Mouse (Mus musculus) intestine, embryonic 16.5 days (tissue): ENCODE measurements around the gene Olfr978. TPM values are rescaled to one million over a fixed set of nuclear protein-coding genes. Genes with fewer than 3 reads are reported as not detected.
A peak's percentile ranks its signal among the peaks of the same experiment; 100 is the strongest.
"Not testable (repeated sequence)": the region's sequence is repeated elsewhere in the genome, so short reads cannot be mapped to it uniquely, and the experiment has no call there.

Experiments
- ATAC-seq: fragments of 200-750 bp; cut with Nextera tagmentation; 2 replicates; pipeline ENCODE4 v1.8.0; 2017; ENCODE audit warnings: moderate TSS enrichment, moderate library complexity
- H3K27ac ChIP-seq: fragments of 300-500 bp; sonication (generic); 2 replicates; pipeline ENCODE4 v1.5.1; 2014; ENCODE audit warnings: mild to moderate bottlenecking, low read length
- H3K27me3 ChIP-seq: fragments of 300-500 bp; sonication (generic); replicated peaks from 2 replicates; pipeline ENCODE4 v1.6.1; 2014; ENCODE audit warnings: low read length, control low read depth, mixed read lengths; ENCODE audit not compliant: control insufficient read depth, insufficient read depth
- H3K36me3 ChIP-seq: fragments of 300-500 bp; sonication (generic); 2 replicates; pipeline ENCODE4 v1.6.1; 2014; ENCODE audit warnings: low read length, control low read depth; ENCODE audit not compliant: control insufficient read depth, insufficient read depth
- H3K4me1 ChIP-seq: fragments of 300-500 bp; sonication (generic); 2 replicates; pipeline ENCODE4 v1.6.1; 2014; ENCODE audit warnings: low read length, control low read depth, mixed read lengths; ENCODE audit not compliant: control insufficient read depth, insufficient read depth
- H3K4me2 ChIP-seq: fragments of 300-500 bp; sonication (generic); 2 replicates; pipeline ENCODE4 v1.6.1; 2014; ENCODE audit warnings: low read depth, low read length, control low read depth
- H3K4me3 ChIP-seq: fragments of 300-500 bp; sonication (generic); 2 replicates; pipeline ENCODE4 v1.5.1; 2014; ENCODE audit warnings: mild to moderate bottlenecking, low read length
- H3K9ac ChIP-seq: fragments of 300-500 bp; sonication (generic); 2 replicates; pipeline ENCODE4 v1.6.1; 2014; ENCODE audit warnings: low read depth, low read length
- H3K9me3 ChIP-seq: fragments of 300-500 bp; sonication (generic); 2 replicates; pipeline ENCODE4 v1.6.1; 2016; ENCODE audit warnings: low read length, control low read depth; ENCODE audit not compliant: control insufficient read depth
- WGBS: fragments of 180-500 bp; shearing (Covaris S2); extraction: QIAGEN DNeasy Blood & Tissue Kit; methylation state at CpG from one replicate; pipeline ENCODE4 v1.1.7; 2014; 5-methylcytosine and 5-hydroxymethylcytosine counted together
- polyA plus RNA-seq: library from polyadenylated mRNA; unstranded; fragments of >200 nt; fragmentation: Nextera tagmentation; extraction: Ambion mirVana; gene quantifications from 2 replicates; pipeline ENCODE4 v1.2.1, GENCODE M21; 2015

Olfr978 gene
- polyA plus RNA-seq, result not detected in 2 replicates

GRCm38 (mm10) chr9:39991813-39992212 is at the start of gene Olfr978:
Gene Olfr978 (plus strand): TSS chr9:39992113.
- Histone ChIP-seq H3K27me3 (no peaks in the 10 kb centered on the region), H3K36me3 (no peaks in the 10 kb centered on the region), H3K4me3 (no peak within 1 kb of the TSS), H3K9ac (no peak within 1 kb of the TSS), H3K9me3 (no peaks in the 10 kb centered on the region), H3K27ac (no peak within 1 kb of the TSS), H3K4me2 (no peak within 1 kb of the TSS), H3K4me1 (no peaks in the 10 kb centered on the region)
- no peak for ATAC-seq
- WGBS, result 85% methylated on average over 2 of the region's 2 CpGs

- Histone ChIP-seq H3K27me3 (no peaks in the 10 kb centered on the region), H3K4me2 (no peak within 1 kb of the TSS), H3K27ac (no peak within 1 kb of the TSS), H3K36me3 (no peaks in the 10 kb centered on the region), H3K4me1 (no peaks in the 10 kb centered on the region), H3K9ac (no peak within 1 kb of the TSS), H3K4me3 (no peak within 1 kb of the TSS), H3K9me3 (no peaks in the 10 kb centered on the region)
- 77% methylated on average over 1 of the region's 1 CpGs for WGBS
- no peak for ATAC-seq
Observed at GRCm38 (mm10) chr9:39951946-39952345, 40.0 kb upstream of the Olfr978 start, which contains the start of gene Olfr975. Gene Olfr975 (minus strand): TSS chr9:39952046.

GRCm38 (mm10) chr9:39961033-39961432 is 30.9 kb upstream of the Olfr978 start, which contains the start of gene Olfr976:
Gene Olfr976 (minus strand): TSS chr9:39961133.
- not testable (repeated sequence) for H3K27me3 ChIP-seq
- WGBS, result 71% methylated on average over 6 of the region's 9 CpGs

GRCm38 (mm10) chr9:39976581-39977145 is 15.2 kb upstream of the Olfr978 start:
- 0 out of 2 replicates have a peak, but pooled peaks have one; percentile 60 for ATAC-seq
- 74% methylated on average over 1 of the region's 1 CpGs for WGBS
- H3K27ac ChIP-seq, result not testable (repeated sequence)

More at GRCm38 (mm10) chr9:39961033-39961432, 30.9 kb upstream of the Olfr978 start, which contains the start of gene Olfr976:
- not testable (repeated sequence) for H3K36me3 ChIP-seq, H3K4me1 ChIP-seq, H3K4me2 ChIP-seq, H3K4me3 ChIP-seq, H3K27ac ChIP-seq, H3K9ac ChIP-seq, H3K9me3 ChIP-seq, ATAC-seq

GRCm38 (mm10) chr9:40003365-40003764 is 11.5 kb downstream of the Olfr978 start, which contains the start of gene Olfr979:
Gene Olfr979 (minus strand): TSS chr9:40003465.
- Histone ChIP-seq H3K4me2 (no peak within 1 kb of the TSS), H3K9ac (no peak within 1 kb of the TSS), H3K27me3 (no peaks in the 10 kb centered on the region), H3K4me3 (no peak within 1 kb of the TSS), H3K36me3 (no peaks in the 10 kb centered on the region), H3K27ac (no peak within 1 kb of the TSS), H3K9me3 (no peaks in the 10 kb centered on the region), H3K4me1 (no peaks in the 10 kb centered on the region)
- WGBS, result 89% methylated on average over 1 of the region's 1 CpGs
- ATAC-seq, result no peak

More at GRCm38 (mm10) chr9:39976581-39977145, 15.2 kb upstream of the Olfr978 start:
- not testable (repeated sequence) for H3K4me3 ChIP-seq, H3K36me3 ChIP-seq, H3K27me3 ChIP-seq, H3K9me3 ChIP-seq, H3K4me1 ChIP-seq, H3K9ac ChIP-seq, H3K4me2 ChIP-seq

GRCm38 (mm10) chr9:40009482-40009881 is 17.6 kb downstream of the Olfr978 start, which contains the start of gene Olfr980:
Gene Olfr980 (minus strand): TSS chr9:40009582.
- 87% methylated on average over 1 of the region's 1 CpGs for WGBS
- Histone ChIP-seq H3K4me2 (no peak within 1 kb of the TSS), H3K27me3 (no peaks in the 10 kb centered on the region), H3K9ac (no peak within 1 kb of the TSS), H3K4me3 (no peak within 1 kb of the TSS), H3K36me3 (no peaks in the 10 kb centered on the region), H3K27ac (no peak within 1 kb of the TSS), H3K4me1 (no peaks in the 10 kb centered on the region), H3K9me3 (no peaks in the 10 kb centered on the region)
- ATAC-seq, result no peak

GRCm38 (mm10) chr9:40021164-40021563 is 29.3 kb downstream of the Olfr978 start, which contains the start of gene Olfr981:
Gene Olfr981 (plus strand): TSS chr9:40021464.
- Histone ChIP-seq H3K4me2 (no peak within 1 kb of the TSS), H3K9me3 (no peaks in the 10 kb centered on the region), H3K27ac (no peak within 1 kb of the TSS), H3K4me1 (no peaks in the 10 kb centered on the region), H3K36me3 (no peaks in the 10 kb centered on the region), H3K4me3 (no peak within 1 kb of the TSS), H3K9ac (no peak within 1 kb of the TSS), H3K27me3 (no peaks in the 10 kb centered on the region)
- no peak for ATAC-seq
- 63% methylated on average over 2 of the region's 2 CpGs for WGBS

Other genes with a start within 250 kb of the Olfr978 start
- gene Olfr967, start 245.9 kb upstream of the Olfr978 start, polyA plus RNA-seq, result not detected in 2 replicates
- gene Olfr968, start 208.9 kb upstream of the Olfr978 start, polyA plus RNA-seq, result not detected in 2 replicates
- gene Olfr969, start 201.2 kb upstream of the Olfr978 start, polyA plus RNA-seq, result not detected in 2 replicates
- not detected in 2 replicates for gene Olfr970, start 183.3 kb upstream of the Olfr978 start, polyA plus RNA-seq
- gene Olfr971, start 155.2 kb upstream of the Olfr978 start, polyA plus RNA-seq, result not detected in 2 replicates
- gene Olfr972, start 125.7 kb upstream of the Olfr978 start, polyA plus RNA-seq, result not detected in 2 replicates
- gene Olfr229, start 84.8 kb upstream of the Olfr978 start, polyA plus RNA-seq, result not detected in 2 replicates
- gene Olfr974, start 54.6 kb upstream of the Olfr978 start, polyA plus RNA-seq, result not detected in 2 replicates
- not detected in 2 replicates for gene Olfr975, start 40.1 kb upstream of the Olfr978 start, polyA plus RNA-seq
- not detected in 2 replicates for gene Olfr976, start 31.0 kb upstream of the Olfr978 start, polyA plus RNA-seq
- gene Olfr979, start 11.4 kb downstream of the Olfr978 start, polyA plus RNA-seq, result not detected in 2 replicates
- not detected in 2 replicates for gene Olfr980, start 17.5 kb downstream of the Olfr978 start, polyA plus RNA-seq
- gene Olfr981, start 29.4 kb downstream of the Olfr978 start, polyA plus RNA-seq, result not detected in 2 replicates
- not detected in 2 replicates for gene Olfr982, start 81.7 kb downstream of the Olfr978 start, polyA plus RNA-seq
- gene Olfr983, start 101.5 kb downstream of the Olfr978 start, polyA plus RNA-seq, result not detected in 2 replicates
- gene Olfr984, start 122.1 kb downstream of the Olfr978 start, polyA plus RNA-seq, result not detected in 2 replicates
- not detected in 2 replicates for gene Olfr985, start 138.1 kb downstream of the Olfr978 start, polyA plus RNA-seq
- not detected in 2 replicates for gene Tmem225, start 156.0 kb downstream of the Olfr978 start, polyA plus RNA-seq
- not detected in 2 replicates for gene Olfr986, start 188.8 kb downstream of the Olfr978 start, polyA plus RNA-seq
- gene Zfp202, start 200.2 kb downstream of the Olfr978 start, polyA plus RNA-seq, result 2.8 and 3.1 TPM in 2 replicates